7 mouse cellular contexts compared by ENCODE assay signal in the genomic region with DNA sequence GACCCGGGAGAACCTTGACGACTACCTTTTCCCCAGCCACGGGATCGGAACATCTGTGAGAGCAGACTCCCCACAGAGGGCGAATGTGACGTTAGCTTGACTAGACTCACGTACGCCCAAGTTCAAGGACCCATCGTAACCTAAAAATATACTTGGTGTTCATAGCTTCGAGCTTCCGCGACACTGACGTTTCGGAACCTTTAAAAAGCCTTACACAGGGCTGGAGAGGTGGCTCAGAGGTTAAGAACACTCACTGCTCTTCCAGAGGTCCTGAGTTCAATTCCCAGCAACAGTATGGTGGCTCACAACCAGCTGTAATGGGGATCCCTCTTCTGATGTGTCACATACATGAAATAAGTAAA. TPM values are rescaled to one million over a fixed set of nuclear protein-coding genes. Genes with fewer than 3 reads are reported as not detected.
DNase-seq lines count a peak whose midpoint lies in the region; ATAC-seq and TF ChIP-seq lines count a peak whose summit lies in the region.

No protein-coding gene starts in this region.

- no peaks in the 10 kb centered on the region for H3K9me3 ChIP-seq in lung, postnatal 0 days (ENCODE audit: low read length)
- no peaks in the 10 kb centered on the region for H3K9me3 ChIP-seq in limb, embryonic 12.5 days
- H3K9me3 ChIP-seq in stomach, embryonic 14.5 days (ENCODE audit: control insufficient read depth, low read depth, low read length) = no peaks in the 10 kb centered on the region

- WGBS in lung, postnatal 0 days = 1% methylated on average over 14 of the region's 14 CpGs
- WGBS in limb, embryonic 12.5 days = under 1% methylated on average over 14 of the region's 14 CpGs
- WGBS in stomach, embryonic 14.5 days = under 1% methylated on average over 14 of the region's 14 CpGs

- no peak for DNase-seq in lung, postnatal 0 days (ENCODE audit: low spot score)
- DNase-seq in lung, postnatal 14 days = no peak
- DNase-seq in ovary, postnatal 10 days (ENCODE audit: low spot score) = no peak
- DNase-seq in adrenal gland, postnatal 10 days = no peak

- H3K27me3 ChIP-seq in lung, postnatal 0 days (replicated peaks; ENCODE audit: insufficient read depth, low read length) = no peaks in the 10 kb centered on the region
- no peaks in the 10 kb centered on the region for H3K27me3 ChIP-seq in limb, embryonic 12.5 days
- H3K27me3 ChIP-seq in stomach, embryonic 14.5 days (ENCODE audit: control insufficient read depth, insufficient read depth, low read length) = no peaks in the 10 kb centered on the region

- peak overlapping the region; percentile 100 for H3K4me3 ChIP-seq in lung, postnatal 0 days (ENCODE audit: low read depth, low read length)
- peak overlapping the region; percentile 99 for H3K4me3 ChIP-seq in limb, embryonic 12.5 days (replicated peaks)
- H3K4me3 ChIP-seq in stomach, embryonic 14.5 days (ENCODE audit: low read depth, low read length) = peak overlapping the region; percentile 98

- H3K9ac ChIP-seq in lung, postnatal 0 days (replicated peaks; ENCODE audit: low read depth) = peak overlapping the region; percentile 59
- H3K9ac ChIP-seq in limb, embryonic 12.5 days (replicated peaks) = peak overlapping the region; percentile 69
- peak overlapping the region; percentile 57 for H3K9ac ChIP-seq in stomach, embryonic 14.5 days (replicated peaks; ENCODE audit: low read depth, low read length)

- peak; percentile 5 for ATAC-seq in lung, postnatal 0 days
- ATAC-seq in erythroid progenitor cell, adult 5-6 weeks (replicated peaks; ENCODE audit: low FRiP score, poor library complexity, severe bottlenecking) = peak; percentile 23
- no peak; the same call in 1 of the 2 replicates for ATAC-seq in limb, embryonic 12.5 days (ENCODE audit: insufficient number of reproducible peaks, insufficient read depth, low FRiP score, low TSS enrichment, low read depth)
- ATAC-seq in stomach, embryonic 14.5 days (ENCODE audit: insufficient number of reproducible peaks, insufficient read depth, low FRiP score, low read depth) = no peak

- no peaks in the 10 kb centered on the region for H3K36me3 ChIP-seq in lung, postnatal 0 days (ENCODE audit: insufficient read depth, low read length)
- H3K36me3 ChIP-seq in limb, embryonic 12.5 days = no peaks in the 10 kb centered on the region
- H3K36me3 ChIP-seq in stomach, embryonic 14.5 days (ENCODE audit: control insufficient read depth, insufficient read depth, low read length) = no peaks in the 10 kb centered on the region

- no peak for TF ChIP-seq CTCF in lung, postnatal 0 days (IDR thresholded peaks at IDR 0.05)

- no peaks in the 10 kb centered on the region for H3K4me1 ChIP-seq in lung, postnatal 0 days (ENCODE audit: insufficient read depth, low read depth, low read length)
- H3K4me1 ChIP-seq in limb, embryonic 12.5 days (replicated peaks) = peaks cover 5% of the 10 kb centered on the region
- peaks cover 7% of the 10 kb centered on the region; the same call in 1 of the 2 replicates for H3K4me1 ChIP-seq in stomach, embryonic 14.5 days (ENCODE audit: control insufficient read depth, insufficient read depth, low read length)

- peak overlapping the region; percentile 60 for H3K4me2 ChIP-seq in lung, postnatal 0 days (replicated peaks; ENCODE audit: low read depth, low read length)
- H3K4me2 ChIP-seq in limb, embryonic 12.5 days = peak overlapping the region; percentile 64
- peak overlapping the region; percentile 56 for H3K4me2 ChIP-seq in stomach, embryonic 14.5 days (replicated peaks; ENCODE audit: low read depth, low read length)

- TF ChIP-seq EP300 in lung, postnatal 0 days (IDR thresholded peaks at IDR 0.05) = 0 out of 2 replicates have a peak, but pooled peaks have one; percentile 3

- H3K27ac ChIP-seq in lung, postnatal 0 days (ENCODE audit: low read length) = peak overlapping the region; percentile 99
- H3K27ac ChIP-seq in limb, embryonic 12.5 days = peak overlapping the region; percentile 98
- peak overlapping the region; percentile 83 for H3K27ac ChIP-seq in stomach, embryonic 14.5 days (ENCODE audit: low read length)

RNA-seq across cellular contexts. Expression of gene Cdk13, which starts 0.7 kb away (rescaled TPM):
- 12.2 and 15.7 TPM in 2 replicates for polyA plus RNA-seq in lung, postnatal 0 days (2015; fragmentation: Nextera tagmentation; extraction: Ambion mirVana)
- 63.8 and 65.4 TPM in 2 replicates for total RNA-seq in erythroid progenitor cell, adult 5-6 weeks (2015; ENCODE audit: low replicate concordance)
- total RNA-seq in erythroid progenitor cell, adult 5-6 weeks (2017; ENCODE audit: low replicate concordance) = 67.6 and 102 TPM in 2 replicates
- polyA plus RNA-seq in limb, embryonic 12.5 days (2016; fragmentation: Nextera tagmentation; extraction: Ambion mirVana) = 23.1 and 26.6 TPM in 2 replicates
- polyA plus RNA-seq in stomach, embryonic 14.5 days (2014; fragmentation: Nextera tagmentation; extraction: Ambion mirVana) = 27.5 and 27.8 TPM in 2 replicates
- total RNA-seq in adrenal gland, postnatal 10 days (2021) = 10 to 100 TPM; 49.0 to 50.1 TPM

Comparison
In these comparisons a context has a peak if more than half of its experiments do, and no peak if none do; other contexts are left out.
1. ATAC-seq: peak in lung, postnatal 0 days (single experiment) and erythroid progenitor cell, adult 5-6 weeks (single experiment); none in limb, embryonic 12.5 days (single experiment) and stomach, embryonic 14.5 days (single experiment).
2. Peak in every context shown above with its lines, with median percentiles within 50 percentile points of each other: H3K27ac ChIP-seq, H3K4me2 ChIP-seq, H3K4me3 ChIP-seq and H3K9ac ChIP-seq.